Mouse (Mus musculus): Measurements from ENCODE around the gene Gm20708. TPM values are rescaled to one million over a fixed set of nuclear protein-coding genes. Genes with fewer than 3 reads are reported as not detected.

The Gm20708 gene
- total RNA-seq, 2 experiments from 2014 or later = 31.9 to 62.3 TPM

GRCm38 (mm10) chr11:117852875-117853274, 43.4 kb downstream of the Gm20708 start:
- ATAC-seq (replicated peaks; ENCODE audit: low FRiP score, poor library complexity, severe bottlenecking) = no peak

- no peak for ATAC-seq (replicated peaks; ENCODE audit: low FRiP score, poor library complexity, severe bottlenecking)
Measured at GRCm38 (mm10) chr11:117854241-117854640, 44.8 kb downstream of the Gm20708 start.

- ATAC-seq (replicated peaks; ENCODE audit: low FRiP score, poor library complexity, severe bottlenecking) = no peak
Measured at GRCm38 (mm10) chr11:117855360-117855759, 45.9 kb downstream of the Gm20708 start.

- ATAC-seq (replicated peaks; ENCODE audit: low FRiP score, poor library complexity, severe bottlenecking) = no peak
Measured at GRCm38 (mm10) chr11:117855975-117856374, 46.5 kb downstream of the Gm20708 start.

GRCm38 (mm10) chr11:117857462-117857861, 48.0 kb downstream of the Gm20708 start:
- no peak for ATAC-seq (replicated peaks; ENCODE audit: low FRiP score, poor library complexity, severe bottlenecking)

GRCm38 (mm10) chr11:117858392-117858791, 48.9 kb downstream of the Gm20708 start:
- no peak for ATAC-seq (replicated peaks; ENCODE audit: low FRiP score, poor library complexity, severe bottlenecking)

- ATAC-seq (replicated peaks; ENCODE audit: low FRiP score, poor library complexity, severe bottlenecking) = no peak
Measured at GRCm38 (mm10) chr11:117860601-117861000, 51.1 kb downstream of the Gm20708 start, which contains the start of gene Tmem235. Gene Tmem235 (plus strand): TSS chr11:117860752.

GRCm38 (mm10) chr11:117863174-117863856, 53.8 kb downstream of the Gm20708 start:
- ATAC-seq (replicated peaks; ENCODE audit: low FRiP score, poor library complexity, severe bottlenecking) = no peak

GRCm38 (mm10) chr11:117864805-117865204, 55.3 kb downstream of the Gm20708 start:
- no peak for ATAC-seq (replicated peaks; ENCODE audit: low FRiP score, poor library complexity, severe bottlenecking)

- ATAC-seq (replicated peaks; ENCODE audit: low FRiP score, poor library complexity, severe bottlenecking) = no peak
Measured at GRCm38 (mm10) chr11:117865988-117866387, 56.5 kb downstream of the Gm20708 start.

- ATAC-seq (replicated peaks; ENCODE audit: low FRiP score, poor library complexity, severe bottlenecking) = peak; percentile 62
Measured at GRCm38 (mm10) chr11:117870688-117871365, 61.4 kb downstream of the Gm20708 start.

- ATAC-seq (replicated peaks; ENCODE audit: low FRiP score, poor library complexity, severe bottlenecking) = 0 out of 2 replicates have a peak, but pooled peaks have one; percentile 2
Measured at GRCm38 (mm10) chr11:117871376-117871775, 61.9 kb downstream of the Gm20708 start.

GRCm38 (mm10) chr11:117871911-117872584, 62.6 kb downstream of the Gm20708 start:
- no peak for ATAC-seq (replicated peaks; ENCODE audit: low FRiP score, poor library complexity, severe bottlenecking)

- no peak for ATAC-seq (replicated peaks; ENCODE audit: low FRiP score, poor library complexity, severe bottlenecking)
Measured at GRCm38 (mm10) chr11:117872861-117873608, 63.6 kb downstream of the Gm20708 start, which contains the start of gene Tha1. Gene Tha1 (minus strand): TSS chr11:117873481.

- no peak for ATAC-seq (replicated peaks; ENCODE audit: low FRiP score, poor library complexity, severe bottlenecking)
Measured at GRCm38 (mm10) chr11:117874419-117874818, 65.0 kb downstream of the Gm20708 start.

GRCm38 (mm10) chr11:117875681-117876080, 66.2 kb downstream of the Gm20708 start:
- no peak for ATAC-seq (replicated peaks; ENCODE audit: low FRiP score, poor library complexity, severe bottlenecking)

- ATAC-seq (replicated peaks; ENCODE audit: low FRiP score, poor library complexity, severe bottlenecking) = no peak
Measured at GRCm38 (mm10) chr11:117877917-117878745, 68.7 kb downstream of the Gm20708 start.

- ATAC-seq (replicated peaks; ENCODE audit: low FRiP score, poor library complexity, severe bottlenecking) = no peak
Measured at GRCm38 (mm10) chr11:117878892-117879291, 69.4 kb downstream of the Gm20708 start.

- ATAC-seq (replicated peaks; ENCODE audit: low FRiP score, poor library complexity, severe bottlenecking) = no peak
Measured at GRCm38 (mm10) chr11:117879676-117880075, 70.2 kb downstream of the Gm20708 start.

Measured in erythroblast, adult 5-6 weeks (primary cell).